24 mouse cellular contexts compared by ENCODE assay signal in genomic region chr1:118409249-118409648, GRCm38 (mm10).
"Had no signal": no experiment of that assay in that cellular context is flagged by ENCODE, and none has a peak within 500 bp of the region (broad histone marks: within the 10 kb centered on the region; RNA-seq: fewer than 3 reads in every experiment).

No protein-coding gene starts in this region.

- H3K9me3 ChIP-seq: heart, embryonic 10.5 days; heart, embryonic 12.5 days; hindbrain, embryonic 13.5 days; hindbrain, embryonic 15.5 days; kidney, embryonic 15.5 days; limb, embryonic 10.5 days; limb, embryonic 12.5 days; liver, embryonic 13.5 days; liver, embryonic 15.5 days had no signal

- H3K4me1 ChIP-seq: kidney, embryonic 15.5 days; limb, embryonic 10.5 days; limb, embryonic 12.5 days had no signal

- H3K36me3 ChIP-seq: heart, embryonic 10.5 days; heart, embryonic 12.5 days; hindbrain, embryonic 13.5 days; hindbrain, embryonic 15.5 days had no signal

- H3K9ac ChIP-seq: heart, embryonic 12.5 days; hindbrain, embryonic 13.5 days; hindbrain, embryonic 15.5 days; kidney, embryonic 15.5 days; limb, embryonic 12.5 days; liver, embryonic 13.5 days; liver, embryonic 15.5 days had no signal

- ATAC-seq: hindbrain, postnatal 0 days; intestine, embryonic 16.5 days had no signal

- H3K4me2 ChIP-seq: heart, embryonic 12.5 days; hindbrain, embryonic 13.5 days; hindbrain, embryonic 15.5 days; kidney, embryonic 15.5 days; limb, embryonic 12.5 days; liver, embryonic 11.5 days; liver, embryonic 13.5 days; liver, embryonic 15.5 days had no signal

- H3K4me3 ChIP-seq: heart, embryonic 10.5 days; heart, embryonic 12.5 days; hindbrain, embryonic 13.5 days; hindbrain, embryonic 15.5 days; kidney, embryonic 15.5 days; left cerebral cortex, adult 2 months; limb, embryonic 10.5 days; limb, embryonic 12.5 days; liver, embryonic 13.5 days; liver, embryonic 15.5 days had no signal

- DNase-seq: gastrocnemius, postnatal 10 days; gastrocnemius, postnatal 25 days; heart, adult 18-20 months; heart, postnatal 10 days; kidney, adult 11 months; kidney, adult 2 months; kidney, adult 9 months; kidney, postnatal 14 days; kidney, postnatal 36 days; liver; liver, embryonic 13.5 days had no signal

- H3K27me3 ChIP-seq: heart, embryonic 12.5 days; hindbrain, embryonic 13.5 days; hindbrain, embryonic 15.5 days; kidney, embryonic 15.5 days; limb, embryonic 12.5 days; liver, embryonic 13.5 days; liver, embryonic 15.5 days had no signal

- H3K27ac ChIP-seq: heart, embryonic 10.5 days; hindbrain, embryonic 13.5 days; hindbrain, embryonic 15.5 days; hindbrain, postnatal 0 days; kidney, embryonic 15.5 days; kidney, postnatal 0 days; left cerebral cortex, adult 2 months; limb, embryonic 10.5 days; limb, embryonic 12.5 days; liver, embryonic 13.5 days; liver, embryonic 15.5 days had no signal
